Mouse (Mus musculus) adrenal gland, adult 18-20 months (tissue): ENCODE measurements around the gene Ufc1. TPM values are rescaled to one million over a fixed set of nuclear protein-coding genes. Genes with fewer than 3 reads are reported as not detected.

Source experiments
- DNase-seq, 2 experiments: peaks; one replicate each; pipeline ENCODE4 v3.0.0; 2021 to 2022; ENCODE audit warnings: low spot score in 2 of 2
- total RNA-seq, 2 experiments: library from RNA; stranded (reverse); gene quantifications; 1 replicate in 1 of 2; 2 replicates in 1 of 2; pipeline ENCODE4 v1.2.3; 2021

Gene Ufc1
- total RNA-seq, 2 experiments from 2014 or later = 147 to 168 TPM

- no peak for DNase-seq
Observed at GRCm38 (mm10) chr1:171288328-171288727, 6.5 kb downstream of the Ufc1 start.

GRCm38 (mm10) chr1:171287136-171288081 lies 7.4 kb downstream of the Ufc1 start, which contains the start of gene Usp21:
Usp21 (minus strand) TSS chr1:171287991.
- DNase-seq = peak; percentile 89 to 93

- no peak for DNase-seq
Observed at GRCm38 (mm10) chr1:171286517-171286916, 8.3 kb downstream of the Ufc1 start.

GRCm38 (mm10) chr1:171285096-171285892 lies 9.5 kb downstream of the Ufc1 start:
- DNase-seq = no peak

GRCm38 (mm10) chr1:171284491-171284890 lies 10.3 kb downstream of the Ufc1 start:
- DNase-seq = no peak

- DNase-seq = no peak
Observed at GRCm38 (mm10) chr1:171283188-171284160, 11.3 kb downstream of the Ufc1 start.

- no peak for DNase-seq
Observed at GRCm38 (mm10) chr1:171282086-171282805, 12.6 kb downstream of the Ufc1 start.

- peak; percentile 82 to 85 for DNase-seq
Observed at GRCm38 (mm10) chr1:171281528-171281923, 13.3 kb downstream of the Ufc1 start.

- DNase-seq = peak; percentile 74 to 79
Observed at GRCm38 (mm10) chr1:171280916-171281527, 13.8 kb downstream of the Ufc1 start, which contains the start of gene Ppox. Ppox (minus strand) TSS chr1:171281186.

- DNase-seq = peak in 1 of 2 experiments; percentile 16
Observed at GRCm38 (mm10) chr1:171280250-171280915, 14.4 kb downstream of the Ufc1 start.

- peak in 1 of 2 experiments; percentile 16 for DNase-seq
Observed at GRCm38 (mm10) chr1:171279721-171280120, 15.1 kb downstream of the Ufc1 start.

- peak in 1 of 2 experiments; percentile 18 for DNase-seq
Observed at GRCm38 (mm10) chr1:171279012-171279705, 15.7 kb downstream of the Ufc1 start.

GRCm38 (mm10) chr1:171278436-171278835 lies 16.4 kb downstream of the Ufc1 start:
- peak in 1 of 2 experiments; percentile 9 for DNase-seq

GRCm38 (mm10) chr1:171277736-171278135 lies 17.1 kb downstream of the Ufc1 start:
- peak in 1 of 2 experiments; percentile 14 for DNase-seq

GRCm38 (mm10) chr1:171276110-171276748 lies 18.6 kb downstream of the Ufc1 start:
- DNase-seq = no peak

GRCm38 (mm10) chr1:171275144-171275734 lies 19.6 kb downstream of the Ufc1 start:
- no peak for DNase-seq

- no peak for DNase-seq
Observed at GRCm38 (mm10) chr1:171274171-171274570, 20.7 kb downstream of the Ufc1 start.
